Mouse (Mus musculus) lung, adult 18-20 months (tissue): ENCODE data around the gene Tnfsf11.

Source experiments
- DNase-seq, 2 experiments: peaks; one replicate each; pipeline ENCODE4 v3.0.0; 2022; ENCODE audit warnings: mixed read lengths in 2 of 2

Gene Tnfsf11

DNA sequence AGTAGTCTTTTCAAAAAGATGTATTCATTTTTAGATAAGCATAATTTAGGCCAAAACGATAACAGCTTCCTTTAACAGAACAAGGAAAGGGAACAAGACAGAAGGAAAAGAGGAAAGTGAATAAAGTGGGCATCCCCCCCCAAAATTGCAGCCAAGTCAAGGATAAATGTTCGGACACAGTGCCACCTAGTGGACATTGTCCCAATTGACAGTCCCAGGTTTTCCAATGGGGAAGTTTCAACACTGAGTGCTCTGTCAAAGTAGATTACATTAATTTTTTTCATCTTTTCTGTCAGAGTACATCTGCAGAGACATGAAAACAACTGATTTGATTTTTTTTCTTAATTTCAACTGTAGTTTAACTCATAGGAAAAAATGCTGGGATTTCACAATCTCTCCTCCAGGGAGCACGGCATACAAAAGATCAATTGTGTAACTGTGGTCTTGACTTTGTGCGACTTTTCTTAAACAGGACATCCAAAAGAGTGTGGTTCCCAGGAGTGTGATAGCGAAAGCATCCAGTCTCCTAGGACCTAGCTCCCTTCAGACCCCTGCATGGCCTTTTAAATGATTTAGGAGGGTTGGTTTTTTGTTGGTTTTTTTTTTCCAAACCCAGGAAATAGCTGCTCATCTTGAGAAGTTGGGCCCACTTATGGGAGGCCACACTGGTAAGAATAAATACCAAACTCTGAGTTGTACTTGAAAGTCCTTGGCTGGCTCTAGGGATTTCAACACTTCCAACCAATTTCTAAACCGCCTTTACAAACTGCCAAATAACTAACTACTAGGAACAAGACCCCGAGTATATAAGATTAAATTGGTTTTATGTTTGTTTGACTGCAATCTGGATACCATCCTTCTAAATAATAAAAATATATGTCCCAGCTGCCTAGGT lies 19.7 kb downstream of the Tnfsf11 start:
- DNase-seq: peak in 1 of 2 experiments; percentile 34

DNA sequence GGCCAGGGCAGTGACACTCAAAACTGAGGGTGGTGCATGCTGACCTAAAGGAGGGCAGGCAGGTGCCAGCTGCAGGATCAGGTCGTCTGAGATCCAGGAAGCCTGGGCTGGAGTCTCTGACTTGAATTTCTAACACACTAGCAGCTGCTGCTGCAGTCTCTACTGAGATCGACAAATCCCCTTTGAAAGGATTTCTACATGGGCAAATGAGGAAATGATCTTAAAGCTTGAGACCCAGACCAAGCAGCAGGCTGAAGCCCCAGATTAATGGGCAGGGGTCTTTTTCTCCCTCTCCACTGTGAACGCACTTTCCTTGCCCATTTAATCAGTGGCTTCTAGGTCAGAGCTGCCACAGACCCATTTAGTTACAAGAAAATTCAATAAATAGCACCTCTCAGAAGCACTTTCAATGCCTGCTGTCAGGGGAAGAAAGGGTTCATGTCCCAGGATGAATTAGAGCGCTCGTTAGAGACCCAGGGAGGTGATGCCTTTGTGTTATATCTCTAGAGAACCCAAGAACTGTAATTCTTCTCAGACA lies 21.8 kb downstream of the Tnfsf11 start:
- DNase-seq: no peak

DNA sequence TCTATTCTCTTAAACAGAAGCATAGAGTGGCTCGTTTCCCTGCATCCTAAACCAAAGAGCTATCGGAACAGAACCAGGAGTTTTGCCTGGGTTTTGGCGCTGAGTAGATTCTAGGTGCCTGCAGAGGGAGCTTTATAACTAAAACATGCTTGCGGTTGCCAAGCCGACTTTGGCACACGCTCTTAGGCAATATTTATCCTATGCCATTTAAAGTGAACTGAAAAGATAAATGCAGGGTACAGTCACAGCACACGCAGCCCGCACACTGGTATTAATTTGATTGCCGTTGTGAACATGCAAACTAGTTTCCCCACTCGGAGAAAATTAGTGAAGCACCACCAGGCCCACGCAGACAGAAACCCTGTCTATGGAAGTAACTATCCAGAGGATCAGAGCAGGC lies 25.4 kb downstream of the Tnfsf11 start:
- DNase-seq: peak in 1 of 2 experiments; percentile 6

DNA sequence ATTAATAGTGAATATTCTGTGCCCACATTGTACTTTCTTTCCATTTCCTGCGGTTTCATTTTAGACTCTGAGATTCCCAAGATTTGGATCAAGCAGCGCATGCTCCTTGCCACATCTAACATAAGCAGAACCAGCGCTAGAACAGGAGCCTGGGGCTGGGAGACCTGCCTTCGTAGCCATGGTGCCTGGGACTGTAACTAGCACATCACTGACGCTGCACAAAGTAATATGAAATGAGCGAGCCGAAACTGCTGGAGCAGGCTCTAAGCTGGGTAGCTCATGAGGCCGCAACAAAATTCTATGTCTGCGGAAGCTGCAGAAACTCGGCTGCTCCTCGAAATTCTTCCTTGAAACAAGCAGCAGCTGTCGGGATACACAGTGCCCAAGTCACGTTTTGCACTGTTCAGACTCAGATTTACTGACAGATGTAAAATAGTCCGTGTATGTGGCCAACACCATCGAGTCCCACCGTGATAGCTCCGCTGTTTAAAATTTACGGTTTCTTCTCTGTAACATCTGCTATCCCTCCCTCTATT lies 31.4 kb downstream of the Tnfsf11 start:
- no peak for DNase-seq

DNA sequence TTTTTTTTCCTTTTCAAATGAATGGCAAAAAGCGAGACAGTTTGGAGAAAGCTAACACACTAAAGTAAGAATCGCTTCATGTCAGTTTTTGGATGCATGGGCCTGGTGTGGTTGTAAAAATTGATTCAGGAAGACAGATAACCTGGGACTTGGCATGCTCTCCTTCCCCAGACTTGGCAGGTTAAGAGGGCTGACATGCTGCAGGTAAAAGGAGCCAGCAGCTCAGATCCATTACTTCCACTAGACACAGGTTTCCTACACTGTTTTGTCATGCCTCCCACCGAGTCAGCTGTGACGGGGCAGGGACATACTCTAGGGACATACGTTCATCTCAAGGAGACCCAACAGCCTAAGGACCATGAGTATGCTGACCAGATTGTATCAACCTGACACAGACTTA lies 33.0 kb downstream of the Tnfsf11 start:
- no peak for DNase-seq

DNA sequence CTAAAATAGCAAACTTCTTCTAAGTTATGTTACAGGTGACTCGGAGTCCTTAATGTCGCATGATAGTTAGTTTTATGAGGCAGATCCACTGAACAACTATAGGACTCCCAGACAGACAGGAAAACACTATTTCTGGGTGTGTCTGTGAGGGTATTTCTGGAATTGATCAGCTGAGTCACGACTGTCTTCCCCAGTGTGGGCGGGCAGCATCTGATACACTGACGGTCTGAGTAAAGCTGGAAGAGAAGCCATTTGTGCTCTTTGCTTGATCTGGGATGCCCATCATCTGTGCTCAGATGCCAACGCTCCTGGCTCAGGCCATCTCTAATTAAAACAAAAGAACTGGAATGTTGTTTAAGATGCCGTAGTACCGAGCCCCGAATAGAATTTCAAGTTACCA lies 33.7 kb downstream of the Tnfsf11 start:
- DNase-seq: no peak

DNA sequence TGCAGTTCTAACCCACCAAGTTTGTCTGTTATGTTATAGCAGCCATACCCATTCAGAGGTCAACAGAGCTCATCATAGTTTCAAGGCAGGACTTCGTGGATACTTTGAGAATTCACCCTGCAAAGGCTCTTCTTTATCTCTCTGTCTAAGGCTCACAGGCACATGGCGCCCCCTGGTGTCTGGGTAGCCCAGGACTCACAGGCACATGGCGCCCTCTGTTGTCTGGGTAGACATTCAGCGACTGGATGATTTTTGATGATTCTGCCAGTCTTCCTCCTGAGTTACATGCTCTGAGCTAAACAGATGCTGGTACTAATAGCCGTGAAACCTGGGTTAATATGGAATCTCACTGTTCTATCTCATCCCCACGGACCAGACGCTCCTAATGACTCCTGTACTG lies 34.3 kb downstream of the Tnfsf11 start:
- peak; percentile 16 to 21 for DNase-seq

DNA sequence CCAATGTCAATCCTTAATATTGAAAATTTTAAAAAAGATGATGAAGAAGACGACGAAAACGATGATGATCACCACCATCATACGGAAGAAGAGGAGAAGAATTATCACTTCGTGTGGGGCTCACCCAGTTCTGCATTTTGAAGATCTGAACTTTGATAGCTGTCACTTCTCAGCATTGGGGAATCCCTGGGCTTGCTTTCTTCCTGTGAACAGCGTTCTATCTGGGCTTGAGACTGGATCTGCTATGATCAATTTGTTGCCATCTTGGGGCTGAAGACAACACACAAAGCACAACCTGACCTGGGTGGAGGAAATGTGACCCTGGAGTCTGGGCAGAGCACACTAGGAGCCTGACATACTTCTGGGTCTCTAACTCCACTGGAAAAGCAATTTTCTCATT lies 43.0 kb downstream of the Tnfsf11 start:
- DNase-seq: no peak

DNA sequence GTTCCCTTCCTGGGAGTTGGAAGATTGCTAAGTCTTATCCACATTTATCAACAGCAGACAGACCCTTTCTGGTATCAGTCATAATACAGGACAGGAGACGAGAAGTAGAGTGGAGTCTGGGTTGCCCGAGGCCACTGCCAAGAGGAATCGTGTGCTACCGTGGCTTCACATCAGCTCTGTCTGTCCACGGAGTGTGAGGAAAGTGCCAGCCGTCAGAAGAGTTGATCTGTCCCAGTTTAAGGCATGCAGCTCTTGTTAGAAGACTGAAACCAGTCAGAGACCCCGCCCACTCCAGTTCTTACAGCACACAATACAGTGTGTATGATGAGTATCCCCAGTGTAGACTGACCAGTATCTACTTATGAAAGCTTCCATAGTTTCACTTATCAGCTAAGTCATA lies 45.2 kb downstream of the Tnfsf11 start:
- DNase-seq: no peak

DNA sequence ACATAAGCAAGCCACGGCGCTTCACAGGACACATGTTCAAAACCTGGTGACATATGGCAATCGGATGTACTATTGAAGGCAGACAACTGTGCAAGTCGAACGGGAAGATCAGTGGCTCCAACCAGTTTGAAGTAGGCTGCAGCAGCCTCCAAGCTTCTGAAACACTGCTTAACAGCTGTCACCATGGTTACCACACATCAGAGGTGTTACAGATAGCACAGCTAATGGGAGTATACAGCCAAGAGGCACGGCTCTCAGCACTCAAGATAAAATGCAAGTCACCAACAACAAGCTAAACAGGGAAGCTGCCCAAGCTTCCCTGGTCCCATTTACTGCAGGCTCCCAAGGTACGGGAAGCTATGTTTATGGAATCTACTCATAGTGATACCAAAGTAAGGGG lies 46.6 kb downstream of the Tnfsf11 start:
- DNase-seq: no peak

DNA sequence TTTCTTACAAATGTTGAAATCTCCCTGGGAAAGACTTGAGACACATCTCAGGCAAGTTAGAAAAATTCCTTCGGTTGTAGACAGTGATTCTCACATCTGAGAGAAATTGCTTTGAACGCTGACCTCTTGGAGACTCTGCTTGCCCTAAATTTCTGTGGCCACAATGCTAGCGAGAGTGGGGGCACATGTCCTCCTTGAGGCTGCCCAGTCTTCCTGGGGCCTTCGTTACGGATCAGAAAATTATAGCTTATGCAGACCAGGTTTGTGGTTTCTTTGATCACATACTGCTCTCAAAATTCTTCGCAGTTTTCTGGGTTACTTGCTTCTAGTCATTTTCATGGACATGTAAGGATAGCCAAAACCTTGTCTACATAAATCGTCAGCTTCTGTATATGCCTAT lies 53.8 kb downstream of the Tnfsf11 start:
- no peak for DNase-seq

DNA sequence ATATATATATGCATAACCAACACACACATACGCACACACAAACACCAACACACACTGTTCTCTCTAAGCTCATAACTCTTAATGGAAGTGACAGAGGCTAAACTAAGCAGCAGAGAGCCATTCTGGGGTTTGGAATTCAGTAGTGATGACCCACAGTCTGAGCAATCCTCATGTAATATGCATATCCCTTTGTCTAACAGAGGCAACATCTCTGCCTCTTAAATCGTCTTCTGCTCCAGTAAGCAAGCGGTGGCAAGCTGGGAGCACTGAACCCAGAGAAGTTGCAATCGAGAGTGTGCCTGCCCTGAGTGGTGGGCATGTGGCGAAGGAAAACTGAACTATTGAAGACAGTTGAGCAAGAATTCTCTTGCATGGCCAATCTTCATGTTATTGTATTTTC lies 61.2 kb downstream of the Tnfsf11 start:
- no peak for DNase-seq

DNA sequence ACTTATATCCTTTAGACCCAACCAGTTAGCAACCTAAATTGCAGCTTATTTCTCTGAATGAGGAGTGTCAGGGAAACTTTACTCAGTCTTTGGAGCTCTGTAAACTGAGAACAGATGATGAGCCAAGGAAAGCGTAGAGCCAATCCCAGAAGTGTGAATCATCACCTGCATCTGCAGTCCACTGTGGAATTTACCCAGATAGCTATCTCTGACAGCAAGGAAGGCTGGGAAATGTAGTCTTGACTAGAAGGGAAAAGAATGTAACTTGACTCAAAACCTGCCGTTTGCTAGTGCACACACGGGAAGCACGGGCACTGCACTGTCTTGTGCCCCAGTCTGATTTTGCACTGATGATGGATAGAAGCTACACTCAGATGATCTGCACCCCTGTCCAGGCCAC lies 63.0 kb downstream of the Tnfsf11 start:
- no peak for DNase-seq

DNA sequence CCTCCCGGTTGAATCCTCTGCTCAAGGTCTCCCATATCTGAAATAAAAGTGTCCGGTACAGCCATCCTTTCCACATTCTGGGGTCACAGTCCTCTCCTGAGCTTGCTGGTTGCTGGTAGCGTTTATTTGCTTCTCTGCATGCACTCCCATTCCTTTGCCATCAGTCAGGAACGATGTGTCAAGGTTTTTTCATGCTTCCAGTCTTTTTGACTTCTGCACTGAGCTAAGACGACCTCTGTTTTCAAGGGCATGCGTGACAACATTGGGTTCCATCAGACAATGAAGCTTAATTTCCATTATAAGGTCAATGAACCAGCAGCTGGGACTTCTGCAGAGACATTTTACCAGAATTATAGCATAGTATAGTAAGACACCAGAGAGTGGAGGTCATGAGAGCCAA lies 68.5 kb downstream of the Tnfsf11 start:
- DNase-seq: no peak

DNA sequence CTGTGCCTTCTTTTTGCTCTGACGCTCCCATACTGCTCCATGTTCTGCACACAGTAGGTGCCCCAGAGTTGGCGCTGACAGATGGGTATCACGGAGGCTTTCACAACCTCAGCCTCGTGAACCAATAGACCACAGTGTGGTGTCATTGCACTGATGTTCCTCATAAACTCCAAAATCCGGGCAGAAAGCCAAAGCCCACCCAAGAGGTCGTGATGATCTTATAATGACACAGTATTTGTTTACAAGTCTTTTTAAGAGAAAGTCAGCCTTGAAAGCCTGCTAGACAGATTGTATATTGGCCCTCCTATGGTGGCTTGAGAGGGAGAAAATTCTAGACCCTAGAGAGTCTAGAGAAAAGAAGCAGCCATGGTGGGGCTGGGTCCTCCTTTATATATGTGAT lies 70.6 kb downstream of the Tnfsf11 start:
- no peak for DNase-seq

DNA sequence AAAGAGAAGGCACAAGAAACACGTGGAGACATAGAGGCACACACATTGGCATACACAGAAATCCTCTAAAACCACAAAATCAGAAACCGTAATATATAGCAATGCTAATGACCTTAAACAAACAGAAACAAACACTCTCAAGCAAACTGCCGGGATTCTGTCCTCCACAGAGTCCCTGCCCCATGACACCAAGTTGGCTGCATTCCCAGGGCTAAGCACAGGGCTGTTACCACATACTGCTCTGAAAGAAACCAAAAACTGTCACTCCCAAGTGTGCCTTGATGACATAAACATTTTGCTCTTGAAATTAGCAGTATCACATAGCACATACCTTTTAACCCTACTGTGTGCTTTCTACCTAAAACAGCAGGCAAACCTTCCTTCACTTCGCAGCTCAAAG lies 71.7 kb downstream of the Tnfsf11 start:
- peak; percentile 28 to 53 for DNase-seq

DNA sequence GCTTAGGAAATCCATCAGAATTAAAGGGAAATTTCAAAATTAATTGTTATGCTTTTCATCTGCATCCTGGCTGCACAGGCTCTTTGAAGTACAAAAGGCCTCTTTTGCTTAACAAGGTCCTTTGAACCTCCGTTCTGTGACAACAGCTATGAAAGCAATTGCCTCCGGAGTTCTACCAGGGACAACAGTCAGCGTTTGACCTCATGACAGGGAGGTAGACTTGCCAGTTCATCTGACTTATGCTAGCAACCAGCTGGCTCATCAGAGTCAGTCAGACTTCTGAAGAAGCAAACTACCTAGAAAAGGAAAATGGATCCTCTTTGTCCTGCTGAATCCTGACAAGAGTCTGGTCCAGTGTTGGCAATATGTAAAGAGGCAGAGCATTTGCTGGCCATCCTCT lies 72.5 kb downstream of the Tnfsf11 start:
- DNase-seq: no peak

DNA sequence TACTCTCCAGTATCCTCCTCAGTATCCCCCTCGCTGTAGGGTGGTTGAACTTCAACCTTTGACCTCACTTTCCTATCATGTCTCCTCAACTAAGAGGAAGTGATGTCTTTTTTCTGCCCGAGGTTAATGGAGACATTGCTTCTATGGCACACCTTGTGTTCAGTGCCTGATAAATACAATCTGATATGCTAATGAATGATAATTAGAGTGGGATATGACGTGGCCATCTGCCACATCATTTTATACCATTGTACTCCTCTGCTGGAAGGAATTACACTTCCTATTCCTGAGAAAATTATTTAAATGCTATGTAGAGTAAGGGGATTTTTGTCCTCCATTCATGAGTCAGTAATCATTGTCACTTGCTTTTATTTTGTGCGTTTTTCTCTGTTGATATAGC lies 78.8 kb downstream of the Tnfsf11 start:
- no peak for DNase-seq
